Mouse (Mus musculus) monocyte, adult 5-6 weeks (primary cell): Measurements from ENCODE around the gene Olfr1418. TPM values are rescaled to one million over a fixed set of nuclear protein-coding genes. Genes with fewer than 3 reads are reported as not detected.
A peak's percentile ranks its signal among the peaks of the same experiment; 100 is the strongest.

ENCODE experiments used
- ATAC-seq: fragments of 153-309, 156-312 bp; replicated peaks from 2 replicates; pipeline ENCODE4 v1.8.0; 2017; ENCODE audit warnings: mild to moderate bottlenecking; ENCODE audit not compliant: low TSS enrichment, insufficient number of reproducible peaks, severe bottlenecking, poor library complexity, low FRiP score
- total RNA-seq: library from RNA; stranded (forward); fragments of 200-1000, 200-491, 200-594 nt; gene quantifications from 3 replicates; pipeline ENCODE4 v1.2.3, GENCODE M21; 2017

Olfr1418 gene
- total RNA-seq, 1 experiment from 2014 or later = not detected

GRCm38 (mm10) chr19:11813136-11813535 lies 47.7 kb downstream of the Olfr1418 start:
- no peak for ATAC-seq

- ATAC-seq = no peak
Measured at GRCm38 (mm10) chr19:11811688-11812365, 49.0 kb downstream of the Olfr1418 start.

DNA sequence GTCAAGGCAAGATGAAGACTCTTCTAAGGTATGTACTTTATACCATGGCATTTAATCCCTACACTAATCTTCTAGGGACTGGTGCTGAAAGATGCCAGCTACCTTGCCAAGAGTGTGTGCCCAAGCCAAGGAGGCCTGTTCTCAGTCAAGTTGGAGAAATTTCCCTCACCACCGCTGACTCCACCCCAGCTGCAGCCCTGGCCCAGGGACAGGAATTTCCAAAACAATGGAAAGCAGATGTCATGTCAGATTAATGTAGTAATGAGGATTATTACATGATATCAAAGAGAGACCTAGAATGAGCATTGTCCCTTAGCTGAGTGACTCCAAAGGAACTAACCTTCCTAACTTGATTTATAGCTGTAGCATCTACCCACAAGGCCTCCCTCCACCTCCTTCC lies 50.0 kb downstream of the Olfr1418 start:
- ATAC-seq = no peak

DNA sequence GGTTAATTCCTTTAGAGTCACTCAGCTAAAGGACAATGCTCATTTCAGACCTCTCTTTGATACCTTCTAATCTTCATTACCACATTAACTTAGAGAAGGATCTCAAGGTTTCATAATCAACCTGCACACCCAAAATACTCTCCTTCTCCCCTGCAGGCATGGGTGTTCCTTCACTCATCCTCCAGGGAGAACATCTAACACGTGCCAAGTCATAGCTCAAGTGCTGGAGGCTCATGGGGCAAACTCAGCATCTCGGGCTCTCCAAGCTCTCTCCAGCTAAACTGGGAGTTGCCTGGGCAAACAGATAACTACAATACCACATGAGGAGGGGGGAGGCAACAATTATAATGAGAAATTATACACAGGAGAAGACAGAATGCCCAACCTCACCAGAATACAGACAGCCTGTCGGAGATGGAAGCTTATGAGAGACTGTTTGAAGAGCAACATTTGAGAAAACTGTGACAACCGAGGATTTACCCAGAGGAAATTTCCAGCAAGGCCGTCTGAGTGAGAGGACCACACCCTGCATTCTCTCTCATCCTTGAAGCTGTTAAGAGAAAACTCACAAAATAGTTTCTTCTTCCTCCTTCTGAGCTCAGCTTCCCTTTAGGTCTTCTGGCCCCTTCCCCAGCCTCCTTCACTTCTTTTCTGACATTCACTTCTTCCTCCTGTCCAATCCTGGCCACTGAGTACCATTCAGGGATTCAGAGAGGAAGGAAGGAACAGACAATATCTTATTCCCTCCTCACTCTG lies 50.7 kb downstream of the Olfr1418 start:
- no peak for ATAC-seq

DNA sequence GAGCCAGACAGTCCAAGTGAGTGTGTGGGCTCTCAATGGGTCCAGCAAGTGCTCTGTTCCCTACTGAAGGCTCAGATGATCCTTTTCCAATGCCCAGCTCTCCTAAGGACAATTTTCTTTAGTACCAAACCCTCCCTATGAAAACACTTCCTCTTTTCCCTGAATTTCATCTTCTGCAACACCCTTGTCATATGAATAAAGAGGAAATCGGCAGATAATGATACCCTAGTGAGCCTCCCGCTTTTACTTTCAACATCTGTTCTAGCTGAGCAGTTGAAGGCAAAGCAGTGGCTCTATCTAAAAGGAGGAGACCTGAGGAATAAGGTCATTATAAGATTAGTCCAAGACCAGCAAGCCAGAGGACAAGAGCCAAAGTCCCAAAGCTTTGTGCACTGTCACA lies 52.4 kb downstream of the Olfr1418 start:
- no peak for ATAC-seq

GRCm38 (mm10) chr19:11807822-11808221 lies 53.0 kb downstream of the Olfr1418 start:
- ATAC-seq = no peak

GRCm38 (mm10) chr19:11807251-11807650 lies 53.6 kb downstream of the Olfr1418 start:
- peak; percentile 51; the same call in 1 of the 2 replicates for ATAC-seq

- no peak for ATAC-seq
Measured at GRCm38 (mm10) chr19:11804423-11804822, 56.4 kb downstream of the Olfr1418 start.

Other genes with a start within 250 kb of the Olfr1418 start
- 22.8 to 63.8 TPM (median 63.0 TPM) in 3 replicates for gene Ms4a2, start 237.3 kb downstream of the Olfr1418 start, total RNA-seq
- 0.96 TPM in 1 of 3 replicates, not detected in the others for gene Ms4a3, start 220.2 kb downstream of the Olfr1418 start, total RNA-seq
- gene Oosp2, start 200.5 kb downstream of the Olfr1418 start, total RNA-seq = not detected in 3 replicates
- 1.5 TPM in 1 of 3 replicates, not detected in the others for gene Oosp1, start 169.9 kb downstream of the Olfr1418 start, total RNA-seq
- not detected in 3 replicates for gene Oosp3, start 164.0 kb downstream of the Olfr1418 start, total RNA-seq
- not detected in 3 replicates for gene Gif, start 113.5 kb downstream of the Olfr1418 start, total RNA-seq
- 28.5 to 49.0 TPM (median 45.7 TPM) in 3 replicates for gene Mrpl16, start 90.7 kb downstream of the Olfr1418 start, total RNA-seq
- gene Stx3, start 41.7 kb downstream of the Olfr1418 start, total RNA-seq = 8.9 to 23.6 TPM (median 19.8 TPM) in 3 replicates
- 0.43 TPM in 1 of 3 replicates, not detected in the others for gene Olfr1417, start 21.8 kb downstream of the Olfr1418 start, total RNA-seq
- gene Olfr1419, start 14.0 kb upstream of the Olfr1418 start, total RNA-seq = not detected in 3 replicates
- gene Olfr1420, start 25.5 kb upstream of the Olfr1418 start, total RNA-seq = not detected in 3 replicates
- gene Patl1, start 51.3 kb upstream of the Olfr1418 start, total RNA-seq = 15.1 to 24.9 TPM (median 16.0 TPM) in 3 replicates
- 22.1 to 45.4 TPM (median 25.4 TPM) in 3 replicates for gene Osbp, start 104.9 kb upstream of the Olfr1418 start, total RNA-seq
- 0.11 TPM in 1 of 3 replicates, not detected in the others for gene Olfr1423, start 180.3 kb upstream of the Olfr1418 start, total RNA-seq
- 1.4 TPM in 1 of 3 replicates, not detected in the others for gene Olfr1424, start 201.6 kb upstream of the Olfr1418 start, total RNA-seq
- gene Olfr1425, start 216.7 kb upstream of the Olfr1418 start, total RNA-seq = not detected in 3 replicates
- not detected in 3 replicates for gene Olfr1426, start 230.9 kb upstream of the Olfr1418 start, total RNA-seq
- not detected in 3 replicates for gene Olfr1427, start 242.3 kb upstream of the Olfr1418 start, total RNA-seq